Mouse (Mus musculus) right cerebral cortex, adult 2 months (tissue): ENCODE measurements around the gene Tmem177.

ENCODE experiments used
- DNase-seq, 2 experiments: peaks; one replicate each; pipeline ENCODE4 v3.0.0; 2021 to 2022; ENCODE audit warnings: low spot score in 2 of 2

Gene Tmem177

GRCm38 (mm10) chr1:119889347-119889746 is 23.7 kb downstream of the Tmem177 start:
- DNase-seq: no peak

GRCm38 (mm10) chr1:119886320-119886719 is 26.7 kb downstream of the Tmem177 start:
- DNase-seq: peak in 1 of 2 experiments; percentile 23

GRCm38 (mm10) chr1:119884272-119884671 is 28.7 kb downstream of the Tmem177 start:
- DNase-seq: peak in 1 of 2 experiments; percentile 69

- DNase-seq: peak; percentile 48 to 66
Measured at GRCm38 (mm10) chr1:119878909-119879308, 34.1 kb downstream of the Tmem177 start.

GRCm38 (mm10) chr1:119877469-119877868 is 35.5 kb downstream of the Tmem177 start:
- no peak for DNase-seq

GRCm38 (mm10) chr1:119868395-119869161 is 44.4 kb downstream of the Tmem177 start:
- DNase-seq: no peak

- no peak for DNase-seq
Measured at GRCm38 (mm10) chr1:119867300-119867699, 45.7 kb downstream of the Tmem177 start.

- no peak for DNase-seq
Measured at GRCm38 (mm10) chr1:119865311-119865710, 47.7 kb downstream of the Tmem177 start.

- DNase-seq: no peak
Measured at GRCm38 (mm10) chr1:119863507-119864296, 49.3 kb downstream of the Tmem177 start.

GRCm38 (mm10) chr1:119859566-119859965 is 53.4 kb downstream of the Tmem177 start:
- DNase-seq: no peak
